Comparison of ENCODE assay signal across 9 mouse cellular contexts in genomic region chr8:110931176-110931939, GRCm38 (mm10). TPM values are rescaled to one million over a fixed set of nuclear protein-coding genes. Genes with fewer than 3 reads are reported as not detected.
DNase-seq lines count a peak whose midpoint lies in the region; ATAC-seq lines count a peak whose summit lies in the region.
"Had no signal": no experiment of that assay in that cellular context is flagged by ENCODE, and none has a peak within 500 bp of the region (broad histone marks: within the 10 kb centered on the region; RNA-seq: fewer than 3 reads in every experiment).

No protein-coding gene starts in this region.

- H3K4me1 ChIP-seq in forebrain, embryonic 10.5 days, result peaks cover 20% of the 10 kb centered on the region; the same call in 1 of the 2 replicates
- peaks cover 8% of the 10 kb centered on the region for H3K4me1 ChIP-seq in forebrain, embryonic 15.5 days
- H3K4me1 ChIP-seq in brown adipose tissue, adult 24 weeks (ENCODE audit: control insufficient read depth, insufficient read depth, insufficient read length, low read length), result peaks cover 23% of the 10 kb centered on the region

- H3K27ac ChIP-seq in forebrain, embryonic 10.5 days, result peak overlapping the region; percentile 31; the same call in 1 of the 2 replicates
- H3K27ac ChIP-seq in forebrain, embryonic 15.5 days (replicated peaks), result no peak overlapping the region
- H3K27ac ChIP-seq in brown adipose tissue, adult 24 weeks (replicated peaks; ENCODE audit: low read depth, low read length), result peak overlapping the region; percentile 36; the same call in 1 of the 2 replicates
- H3K27ac ChIP-seq: embryonic facial prominence, embryonic 12.5 days had no signal

- no peak overlapping the region for H3K9ac ChIP-seq in forebrain, embryonic 15.5 days (replicated peaks)
- H3K9ac ChIP-seq: embryonic facial prominence, embryonic 12.5 days had no signal

- WGBS in forebrain, embryonic 10.5 days, result 84% methylated on average over 12 of the region's 12 CpGs
- 71% methylated on average over 12 of the region's 12 CpGs for whole genome bisulfite sequencing in forebrain, embryonic 15.5 days

- no peaks in the 10 kb centered on the region for H3K9me3 ChIP-seq in forebrain, embryonic 10.5 days
- H3K9me3 ChIP-seq in forebrain, embryonic 15.5 days, result no peaks in the 10 kb centered on the region
- H3K9me3 ChIP-seq: embryonic facial prominence, embryonic 12.5 days had no signal

- H3K36me3 ChIP-seq in forebrain, embryonic 10.5 days (replicated peaks), result peaks cover 41% of the 10 kb centered on the region
- no peaks in the 10 kb centered on the region for H3K36me3 ChIP-seq in forebrain, embryonic 15.5 days

- intact Hi-C loops in gastrocnemius, postnatal 36 days (cut with DNase I), result no loop called here

- H3K4me3 ChIP-seq in forebrain, embryonic 10.5 days, result no peak overlapping the region
- no peak overlapping the region for H3K4me3 ChIP-seq in forebrain, embryonic 15.5 days
- H3K4me3 ChIP-seq in brown adipose tissue, adult 24 weeks (ENCODE audit: insufficient read depth, low read depth, low read length), result no peak overlapping the region
- H3K4me3 ChIP-seq: embryonic facial prominence, embryonic 12.5 days had no signal

- no peak for ATAC-seq in forebrain, embryonic 15.5 days (replicated peaks)
- no peak for ATAC-seq in CD4-positive, CD25-positive, alpha-beta regulatory T cell, adult 4 months

- DNase-seq in forebrain, embryonic 10.5 days (ENCODE audit: extremely low spot score, low spot score), result no peak
- DNase-seq in gastrocnemius, postnatal 36 days, result peak; percentile 65 to 69
- peak; percentile 67 for DNase-seq in kidney, adult 9 months
- DNase-seq in lung, postnatal 10 days, result peak; percentile 89
- DNase-seq in retina, postnatal 1 day, result no peak

- H3K27me3 ChIP-seq in forebrain, embryonic 10.5 days (ENCODE audit: poor library complexity, severe bottlenecking), result no peaks in the 10 kb centered on the region
- no peaks in the 10 kb centered on the region for H3K27me3 ChIP-seq in forebrain, embryonic 15.5 days
- H3K27me3 ChIP-seq: embryonic facial prominence, embryonic 12.5 days had no signal

- H3K4me2 ChIP-seq in forebrain, embryonic 15.5 days (replicated peaks), result no peak overlapping the region
- H3K4me2 ChIP-seq: embryonic facial prominence, embryonic 12.5 days had no signal

RNA-seq across cellular contexts. Expression of gene St3gal2, which starts 11.6 kb away (rescaled TPM):
- polyA plus RNA-seq in forebrain, embryonic 10.5 days (2016; fragmentation: Nextera tagmentation; extraction: Ambion mirVana), result 24.4 and 24.5 TPM in 2 replicates
- 24.5 and 25.8 TPM in 2 replicates for polyA plus RNA-seq in forebrain, embryonic 15.5 days (2015; fragmentation: Nextera tagmentation; extraction: Ambion mirVana)
- polyA plus RNA-seq in brown adipose tissue, adult 24 weeks (2012; ENCODE audit: insufficient read depth, insufficient read length, missing spikeins), result 3.6 and 4.1 TPM in 2 replicates
- 10 to 100 TPM; 47.1 to 48.8 TPM for total RNA-seq in gastrocnemius, postnatal 36 days (2021)
- polyA plus RNA-seq in CD4-positive, CD25-positive, alpha-beta regulatory T cell, adult 4 months (2017; shearing (Covaris generic)), result 10 to 100 TPM in 1 of 2 experiments, 1 to 10 TPM in 1; 7.5 to 12.4 TPM

RNA-seq across cellular contexts. Expression of gene Fuk, which starts 29.1 kb away (rescaled TPM):
- polyA plus RNA-seq in forebrain, embryonic 10.5 days (2016; fragmentation: Nextera tagmentation; extraction: Ambion mirVana), result 13.5 and 13.8 TPM in 2 replicates
- 8.5 and 8.7 TPM in 2 replicates for polyA plus RNA-seq in forebrain, embryonic 15.5 days (2015; fragmentation: Nextera tagmentation; extraction: Ambion mirVana)
- 2.9 and 4.6 TPM in 2 replicates for polyA plus RNA-seq in brown adipose tissue, adult 24 weeks (2012; ENCODE audit: insufficient read depth, insufficient read length, missing spikeins)
- total RNA-seq in gastrocnemius, postnatal 36 days (2021), result 1 to 10 TPM; 3.2 to 3.8 TPM
- polyA plus RNA-seq in CD4-positive, CD25-positive, alpha-beta regulatory T cell, adult 4 months (2017; shearing (Covaris generic)), result 1 to 10 TPM; 1.3 to 2.4 TPM

Comparison
In these comparisons a context has a peak if more than half of its experiments do, and no peak if none do; other contexts are left out.
1. DNase-seq: peak in gastrocnemius, postnatal 36 days (2 of 2), kidney, adult 9 months (single experiment) and lung, postnatal 10 days (single experiment); none in forebrain, embryonic 10.5 days (single experiment) and retina, postnatal 1 day (single experiment).